Mouse (Mus musculus) olfactory bulb, adult 2 months (tissue): ENCODE data around the gene Vldlr.

Experiments used
- CTCF ChIP-seq: fragments of 200-500 bp; IDR thresholded peaks from 2 replicates; pipeline ENCODE4 v1.5.1; 2012; ENCODE audit warnings: low read depth, mild to moderate bottlenecking, low read length, moderate library complexity; ENCODE audit not compliant: insufficient read depth
- POLR2A ChIP-seq: fragments of 200-500 bp; IDR thresholded peaks from 2 replicates; pipeline ENCODE4 v1.6.1; 2012; ENCODE audit warnings: mild to moderate bottlenecking, low read depth, low read length, moderate library complexity; ENCODE audit not compliant: insufficient read depth

DNA sequence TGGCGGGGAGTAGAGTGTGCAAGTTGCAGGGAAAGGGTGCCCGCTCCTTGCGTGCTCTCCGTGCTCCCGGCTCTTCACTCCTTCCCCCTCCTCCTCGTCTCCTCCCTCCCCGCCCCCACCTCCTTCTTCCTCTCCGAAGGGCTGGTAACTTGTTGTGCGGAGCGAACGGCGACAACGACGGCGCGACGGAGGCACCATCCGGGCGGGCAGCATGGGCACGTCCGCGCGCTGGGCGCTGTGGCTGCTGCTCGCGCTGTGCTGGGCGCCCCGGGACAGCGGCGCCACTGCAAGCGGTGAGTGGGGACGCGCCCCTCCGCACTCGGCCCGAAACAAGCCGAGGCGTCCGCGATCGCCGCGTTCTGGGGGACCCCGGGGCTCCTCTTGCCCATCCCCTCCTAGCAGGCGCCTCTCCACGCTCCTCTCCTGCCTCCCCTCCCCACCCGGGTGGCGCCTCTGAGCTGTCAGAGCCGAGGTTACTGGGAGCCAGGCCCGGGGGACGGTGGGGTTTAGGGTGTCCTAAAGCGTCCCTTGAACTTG, 1.2 kb downstream of the Vldlr start:
- TF ChIP-seq POLR2A (no peak), CTCF (no peak)
